Mouse (Mus musculus): ENCODE measurements around the gene Gprin2. TPM values are rescaled to one million over a fixed set of nuclear protein-coding genes. Genes with fewer than 3 reads are reported as not detected.

The Gprin2 gene
- total and polyA plus RNA-seq, 2 experiments from 2014 or later: 7.7 to 49.3 TPM

GRCm38 (mm10) chr14:34171107-34171506, 30.3 kb downstream of the Gprin2 start:
- Histone ChIP-seq H3K36me3 (ENCODE audit: insufficient read depth, low read length) (no peaks in the 10 kb centered on the region), H3K27ac (ENCODE audit: low read depth, low read length) (no peak overlapping the region), H3K4me3 (ENCODE audit: low read depth, low read length) (no peak overlapping the region), H3K27me3 (ENCODE audit: insufficient read depth, low read length) (no peaks in the 10 kb centered on the region), H3K4me2 (ENCODE audit: low read depth, low read length, poor library complexity, severe bottlenecking) (no peak overlapping the region), H3K9ac (replicated peaks; ENCODE audit: low read length, poor library complexity, severe bottlenecking) (no peak overlapping the region), H3K9me3 (ENCODE audit: low read length) (no peaks in the 10 kb centered on the region), H3K4me1 (ENCODE audit: insufficient read depth, low read length) (no peaks in the 10 kb centered on the region)
- WGBS: 94% methylated on average over 3 of the region's 3 CpGs
- no peak for DNase-seq (ENCODE audit: low spot score)
- no peak for TF ChIP-seq CTCF (IDR thresholded peaks at IDR 0.05)
- ATAC-seq (ENCODE audit: low FRiP score): no peak

GRCm38 (mm10) chr14:34155752-34156151, 45.7 kb downstream of the Gprin2 start:
- Histone ChIP-seq H3K4me2 (ENCODE audit: low read depth, low read length, poor library complexity, severe bottlenecking) (no peak overlapping the region), H3K36me3 (ENCODE audit: insufficient read depth, low read length) (no peaks in the 10 kb centered on the region), H3K27me3 (ENCODE audit: insufficient read depth, low read length) (no peaks in the 10 kb centered on the region), H3K4me1 (ENCODE audit: insufficient read depth, low read length) (no peaks in the 10 kb centered on the region), H3K27ac (ENCODE audit: low read depth, low read length) (no peak overlapping the region), H3K9ac (replicated peaks; ENCODE audit: low read length, poor library complexity, severe bottlenecking) (no peak overlapping the region), H3K9me3 (ENCODE audit: low read length) (no peaks in the 10 kb centered on the region), H3K4me3 (ENCODE audit: low read depth, low read length) (no peak overlapping the region)
- WGBS: 42% methylated on average over 12 of the region's 12 CpGs
- ATAC-seq (ENCODE audit: low FRiP score): no peak
- DNase-seq (ENCODE audit: low spot score): peak; percentile 6
- no peak for TF ChIP-seq CTCF (IDR thresholded peaks at IDR 0.05)

- H3K9ac ChIP-seq (replicated peaks; ENCODE audit: low read length, poor library complexity, severe bottlenecking): no peak overlapping the region
- H3K4me2 ChIP-seq (ENCODE audit: low read depth, low read length, poor library complexity, severe bottlenecking): no peak overlapping the region
- H3K4me1 ChIP-seq (ENCODE audit: insufficient read depth, low read length): no peaks in the 10 kb centered on the region
- no peaks in the 10 kb centered on the region for H3K27me3 ChIP-seq (ENCODE audit: insufficient read depth, low read length)
- H3K9me3 ChIP-seq (ENCODE audit: low read length): no peaks in the 10 kb centered on the region
- H3K4me3 ChIP-seq (ENCODE audit: low read depth, low read length): no peak overlapping the region
- ATAC-seq (ENCODE audit: low FRiP score) (peak; percentile 83), DNase-seq (ENCODE audit: low spot score) (peak; percentile 81)
- H3K27ac ChIP-seq (ENCODE audit: low read depth, low read length): no peak overlapping the region
- TF ChIP-seq CTCF (IDR thresholded peaks at IDR 0.05): peak; percentile 88
- H3K36me3 ChIP-seq (ENCODE audit: insufficient read depth, low read length): no peaks in the 10 kb centered on the region
- 62% methylated on average over 9 of the region's 9 CpGs for WGBS
Measured at GRCm38 (mm10) chr14:34154601-34155337, 46.7 kb downstream of the Gprin2 start.

DNA sequence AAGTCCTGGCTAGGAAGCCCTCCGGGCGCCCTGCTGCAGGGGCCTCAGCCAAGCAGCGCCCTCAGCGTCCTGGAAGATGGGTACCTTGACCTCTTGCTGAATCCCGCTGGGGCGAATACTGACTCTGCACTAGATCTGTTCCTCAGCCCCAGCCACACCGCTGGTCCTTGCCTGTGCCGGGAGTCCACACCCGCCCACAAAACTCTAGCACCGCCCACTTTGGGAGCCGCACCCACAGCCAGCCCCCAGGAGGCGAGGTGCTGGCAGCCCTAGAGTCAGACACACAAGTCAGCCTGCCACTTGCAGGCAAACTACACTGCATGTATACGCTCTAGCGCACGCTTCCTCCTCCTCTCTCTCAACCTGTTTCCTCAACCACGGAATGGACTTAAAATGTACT, 49.1 kb downstream of the Gprin2 start, which contains the start of gene Npy4r:
Npy4r (minus strand) TSS at position 148 of the 400 bp plus-strand sequence.
- Histone ChIP-seq H3K4me2 (ENCODE audit: low read depth, low read length, poor library complexity, severe bottlenecking) (peak within 1 kb of the TSS; percentile 24), H3K4me3 (ENCODE audit: low read depth, low read length) (no peak within 1 kb of the TSS), H3K9me3 (ENCODE audit: low read length) (no peaks in the 10 kb centered on the region), H3K4me1 (ENCODE audit: insufficient read depth, low read length) (no peaks in the 10 kb centered on the region), H3K9ac (replicated peaks; ENCODE audit: low read length, poor library complexity, severe bottlenecking) (peak within 1 kb of the TSS; percentile 24; the same call in 1 of the 2 replicates), H3K36me3 (ENCODE audit: insufficient read depth, low read length) (no peaks in the 10 kb centered on the region), H3K27ac (ENCODE audit: low read depth, low read length) (no peak within 1 kb of the TSS), H3K27me3 (ENCODE audit: insufficient read depth, low read length) (no peaks in the 10 kb centered on the region)
- TF ChIP-seq CTCF (IDR thresholded peaks at IDR 0.05): no peak
- ATAC-seq (ENCODE audit: low FRiP score): 0 out of 2 replicates have a peak, but pooled peaks have one; percentile 29
- 32% methylated on average over 16 of the region's 16 CpGs for WGBS
- no peak for DNase-seq (ENCODE audit: low spot score)

GRCm38 (mm10) chr14:34142915-34143314, 58.5 kb downstream of the Gprin2 start:
- H3K27me3 ChIP-seq (ENCODE audit: insufficient read depth, low read length): no peaks in the 10 kb centered on the region
- H3K9ac ChIP-seq (replicated peaks; ENCODE audit: low read length, poor library complexity, severe bottlenecking): no peak overlapping the region
- no peak for ATAC-seq (ENCODE audit: low FRiP score)
- no peak for TF ChIP-seq CTCF (IDR thresholded peaks at IDR 0.05)
- 93% methylated on average over 10 of the region's 10 CpGs for WGBS
- H3K36me3 ChIP-seq (ENCODE audit: insufficient read depth, low read length): no peaks in the 10 kb centered on the region
- DNase-seq (ENCODE audit: low spot score): no peak
- no peak overlapping the region for H3K4me2 ChIP-seq (ENCODE audit: low read depth, low read length, poor library complexity, severe bottlenecking)
- no peak overlapping the region for H3K4me3 ChIP-seq (ENCODE audit: low read depth, low read length)
- H3K4me1 ChIP-seq (ENCODE audit: insufficient read depth, low read length): no peaks in the 10 kb centered on the region
- H3K27ac ChIP-seq (ENCODE audit: low read depth, low read length): no peak overlapping the region
- no peaks in the 10 kb centered on the region for H3K9me3 ChIP-seq (ENCODE audit: low read length)

GRCm38 (mm10) chr14:34142316-34142715, 59.1 kb downstream of the Gprin2 start:
- Histone ChIP-seq H3K9me3 (ENCODE audit: low read length) (no peaks in the 10 kb centered on the region), H3K4me3 (ENCODE audit: low read depth, low read length) (no peak overlapping the region), H3K36me3 (ENCODE audit: insufficient read depth, low read length) (no peaks in the 10 kb centered on the region), H3K4me1 (ENCODE audit: insufficient read depth, low read length) (no peaks in the 10 kb centered on the region), H3K27me3 (ENCODE audit: insufficient read depth, low read length) (no peaks in the 10 kb centered on the region), H3K9ac (replicated peaks; ENCODE audit: low read length, poor library complexity, severe bottlenecking) (no peak overlapping the region), H3K4me2 (ENCODE audit: low read depth, low read length, poor library complexity, severe bottlenecking) (no peak overlapping the region), H3K27ac (ENCODE audit: low read depth, low read length) (no peak overlapping the region)
- 84% methylated on average over 1 of the region's 1 CpGs for WGBS
- ATAC-seq (ENCODE audit: low FRiP score) (no peak), DNase-seq (ENCODE audit: low spot score) (no peak)
- no peak for TF ChIP-seq CTCF (IDR thresholded peaks at IDR 0.05)

Data from midbrain, postnatal 0 days (tissue).